ENCODE assay signal across 8 mouse cellular contexts in genomic region chr17:80559050-80559449, GRCm38 (mm10). TPM values are rescaled to one million over a fixed set of nuclear protein-coding genes. Genes with fewer than 3 reads are reported as not detected.
DNase-seq lines count a peak whose midpoint lies in the region; ATAC-seq lines count a peak whose summit lies in the region.

No protein-coding gene starts in this region.

- intact Hi-C loops in heart, postnatal 25 days (cut with DNase I), result loop anchor here (5.0 kb wide), 1 partner anchor 147 kb away; no protein-coding TSS in a partner anchor

- no peak for ATAC-seq in megakaryocyte, adult 5-6 weeks (ENCODE audit: poor library complexity, severe bottlenecking)

- DNase-seq in heart, adult 18-20 months, result peak; percentile 26 to 71
- DNase-seq in heart, postnatal 25 days (ENCODE audit: low spot score), result no peak
- DNase-seq in urinary bladder, postnatal 14 days (ENCODE audit: low spot score), result peak; percentile 46
- no peak for DNase-seq in urinary bladder, postnatal 10 days (ENCODE audit: low spot score)
- DNase-seq in cerebellum, postnatal 36 days, result peak; percentile 45 to 55
- peak; percentile 62 for DNase-seq in heart, postnatal 4 days
- DNase-seq in naive thymus-derived CD4-positive, alpha-beta T cell, adult 2 months (ENCODE audit: low read depth), result peak; percentile 83

RNA-seq across cellular contexts. Expression of gene Cdkl4, which starts 18.6 kb away (rescaled TPM):
- total RNA-seq in heart, adult 18-20 months (2021), result under 1 TPM in 1 of 2 experiments, not detected in 1; 0.28 TPM
- under 1 TPM in 1 of 2 experiments, not detected in 1; 0.13 TPM for total RNA-seq in heart, postnatal 25 days (2021)
- total RNA-seq in heart, postnatal 4 days (2021), result under 1 TPM in 1 of 2 experiments, not detected in 1; 0.09 TPM
- 0.32 and 2.2 TPM in 2 replicates for total RNA-seq in megakaryocyte, adult 5-6 weeks (2015)
- total RNA-seq in megakaryocyte, adult 5-6 weeks (2017), result 0.40 and 0.65 TPM in 2 replicates

Comparison
In these comparisons a context has a peak if more than half of its experiments do, and no peak if none do; other contexts are left out.
1. DNase-seq: peak in heart, adult 18-20 months (2 of 2), urinary bladder, postnatal 14 days (single experiment), cerebellum, postnatal 36 days (2 of 2), heart, postnatal 4 days (single experiment) and naive thymus-derived CD4-positive, alpha-beta T cell, adult 2 months (single experiment); none in heart, postnatal 25 days (single experiment) and urinary bladder, postnatal 10 days (single experiment).